Mouse (Mus musculus) embryonic fibroblast, embryonic 13.5 days (primary cell): Measurements from ENCODE around the gene Dennd1a.

ENCODE experiments used
- CTCF ChIP-seq: IDR thresholded peaks from 2 replicates; pipeline ENCODE4 v1.5.1; 2011; ENCODE audit warnings: mild to moderate bottlenecking, control low read depth, low read length, moderate library complexity, borderline replicate concordance; ENCODE audit not compliant: insufficient read depth
- POLR2A ChIP-seq: IDR thresholded peaks from 2 replicates; pipeline ENCODE4 v1.6.1; 2011; ENCODE audit warnings: low read depth, mild to moderate bottlenecking, control low read depth, low read length, moderate library complexity

DNA sequence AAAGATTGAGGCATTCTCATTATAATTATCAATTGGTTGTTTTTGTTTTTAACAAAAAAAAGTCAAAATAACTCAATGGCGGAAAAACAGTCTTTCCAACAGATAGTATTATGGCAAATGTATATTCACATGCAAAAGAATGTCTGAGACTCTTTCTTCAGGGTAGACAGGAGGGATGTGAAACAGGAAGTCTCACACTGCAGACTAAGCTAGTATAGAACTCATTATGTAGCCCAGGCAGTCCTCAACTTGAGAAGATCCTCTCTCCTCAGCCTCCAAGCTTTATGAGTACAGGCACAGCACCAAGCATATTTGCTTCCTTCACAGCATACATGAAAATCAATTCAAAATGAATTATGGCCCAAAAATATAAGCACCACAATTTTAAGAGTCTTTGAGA lies 79.4 kb downstream of the Dennd1a start:
- TF ChIP-seq CTCF (no peak), POLR2A (no peak)
